Mouse (Mus musculus): ENCODE data around the gene Slc38a9.

Gene Slc38a9

DNA sequence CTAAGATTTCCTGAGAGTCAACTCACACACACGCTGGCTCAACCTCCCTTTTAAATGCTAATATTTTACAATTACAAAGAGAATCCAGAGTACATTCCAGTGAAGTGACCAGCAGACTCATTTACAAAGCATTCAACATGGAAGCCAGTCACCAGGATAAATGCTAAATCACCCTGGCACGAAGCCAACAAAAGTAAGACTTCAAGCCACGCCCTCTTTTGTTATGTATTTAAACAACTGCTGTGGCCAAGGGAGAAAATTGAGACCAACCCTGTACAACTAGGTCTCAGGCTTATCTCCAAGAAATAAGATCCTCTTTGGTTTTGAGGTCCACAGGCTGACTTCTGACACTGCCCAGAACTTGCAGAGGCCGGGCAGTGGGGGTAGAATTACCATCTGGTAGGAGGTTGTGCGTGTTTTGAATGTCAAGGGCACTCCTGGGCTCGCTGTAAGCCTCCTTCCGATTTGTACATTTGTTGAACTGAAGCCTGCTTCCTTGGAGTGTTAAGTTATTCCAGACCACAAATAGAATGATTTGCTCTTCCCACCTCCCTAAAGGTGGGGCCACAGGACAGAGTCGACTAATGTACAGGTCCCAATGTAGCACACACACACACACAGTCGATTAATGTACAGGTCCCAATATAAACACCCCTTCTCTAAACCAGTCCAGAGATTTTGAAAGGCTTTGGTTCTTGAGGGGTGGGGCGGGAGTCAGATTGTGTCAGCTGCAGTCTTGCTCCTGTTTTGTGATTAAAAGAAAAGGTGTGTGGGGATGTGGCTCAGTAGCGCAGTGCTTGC lies 110.2 kb downstream of the Slc38a9 start:
- no peak for DNase-seq (ENCODE audit: low spot score)

DNA sequence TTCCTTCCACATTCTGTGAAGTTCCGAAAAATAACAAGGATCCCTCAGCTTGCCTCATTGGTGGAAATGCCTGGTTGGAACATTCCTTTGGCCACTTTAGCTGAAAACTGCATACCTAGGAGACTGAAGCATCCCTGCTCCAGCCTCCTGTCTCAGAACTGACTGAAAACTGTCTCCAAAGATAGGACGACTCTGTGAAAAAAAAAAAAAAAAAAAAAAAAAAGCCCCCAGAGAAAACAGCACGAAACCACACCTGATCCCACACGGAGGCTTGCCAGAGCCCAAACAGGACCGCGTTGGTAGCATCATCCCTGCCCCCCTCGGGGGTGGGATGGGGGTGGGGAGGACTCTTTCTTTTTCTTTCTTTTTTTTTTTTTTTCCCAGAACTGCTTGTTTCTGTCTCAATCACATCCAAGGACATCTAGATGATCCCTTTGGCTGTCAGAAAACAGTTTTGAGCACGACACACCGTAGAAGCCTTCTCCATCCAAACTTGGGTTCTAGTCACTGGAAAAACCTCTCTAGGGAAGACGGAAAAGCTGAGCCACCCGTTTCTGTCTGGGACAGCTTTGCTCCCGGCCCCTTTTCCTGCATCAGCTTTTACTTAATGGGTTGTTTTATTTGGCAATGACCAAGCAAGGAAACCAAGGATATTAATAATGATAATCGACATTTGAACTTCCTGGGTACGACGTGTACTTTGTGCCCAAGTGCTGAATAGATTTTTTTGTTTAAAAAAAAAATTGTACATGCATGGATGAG lies 111.1 kb downstream of the Slc38a9 start:
- no peak for DNase-seq (ENCODE audit: low spot score)

DNA sequence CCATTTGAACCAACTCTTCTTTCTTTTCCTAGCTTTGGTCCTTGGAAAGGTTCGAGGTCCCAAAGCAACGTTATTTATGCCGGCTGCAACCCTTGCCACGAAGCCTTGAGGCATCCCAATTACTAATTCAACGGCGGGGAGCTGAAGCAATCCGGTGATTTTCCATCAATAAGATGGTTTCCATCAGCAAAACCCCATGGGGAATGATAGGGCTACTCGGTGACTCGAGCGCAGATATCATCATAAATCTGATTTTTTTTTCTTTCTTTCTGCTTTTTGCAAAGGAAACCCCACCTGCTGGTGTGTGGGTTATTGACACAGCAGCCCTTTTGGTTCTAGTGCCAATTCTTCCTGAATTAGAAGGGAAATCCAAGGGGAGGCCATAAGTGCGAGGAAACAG lies 111.7 kb downstream of the Slc38a9 start:
- no peak for DNase-seq (ENCODE audit: low spot score)

DNA sequence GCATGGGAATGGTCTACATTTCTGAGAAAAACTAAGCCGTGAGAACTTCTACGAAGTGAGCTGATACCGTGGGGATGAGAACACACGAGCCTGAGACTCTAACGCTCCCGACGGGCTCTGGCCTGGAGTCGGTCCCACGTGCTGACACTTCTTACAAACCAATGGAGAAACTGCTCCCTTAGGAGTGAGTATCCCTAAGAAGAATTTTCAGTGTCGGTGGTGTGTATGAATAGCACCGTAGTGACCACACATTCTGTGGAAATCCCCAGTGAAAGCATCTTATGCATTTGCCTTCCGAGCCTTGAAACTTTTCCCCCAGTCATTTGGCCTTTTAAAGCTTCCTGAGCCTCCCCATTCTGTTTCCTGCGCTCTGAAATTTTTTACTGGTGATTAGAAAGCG lies 112.3 kb downstream of the Slc38a9 start:
- no peak for DNase-seq (ENCODE audit: low spot score)

DNA sequence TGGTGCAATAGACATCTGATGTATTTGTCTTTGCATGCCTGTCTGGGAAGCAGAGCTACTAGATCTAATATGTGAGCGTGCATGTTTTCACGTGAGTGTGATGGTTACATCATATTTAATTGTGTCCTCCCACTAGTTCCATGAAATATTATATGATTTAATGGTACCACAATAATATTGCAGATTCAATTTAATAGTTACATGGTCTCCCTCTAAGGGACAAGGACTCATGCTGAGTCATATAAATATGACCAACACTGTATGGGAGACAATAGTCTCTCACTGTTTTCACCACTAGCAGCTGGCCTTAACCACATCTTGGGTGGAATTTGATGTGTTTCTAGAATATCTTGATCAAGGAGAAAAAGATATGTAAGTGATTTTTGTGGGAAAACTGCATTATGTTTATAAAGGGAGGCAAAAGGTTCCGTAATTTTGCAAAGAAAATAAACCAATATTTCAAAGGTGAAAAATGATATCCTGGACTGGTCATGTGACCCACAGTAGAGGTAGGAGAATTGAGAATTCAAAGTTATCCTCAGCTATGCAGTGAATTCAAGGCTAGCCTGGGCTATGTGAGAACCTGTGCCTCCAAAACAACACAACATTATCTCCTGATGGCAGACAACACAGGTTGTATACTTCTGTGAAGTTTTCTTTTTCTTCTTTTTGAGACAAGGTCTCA lies 113.6 kb downstream of the Slc38a9 start:
- DNase-seq (ENCODE audit: low spot score) = no peak

DNA sequence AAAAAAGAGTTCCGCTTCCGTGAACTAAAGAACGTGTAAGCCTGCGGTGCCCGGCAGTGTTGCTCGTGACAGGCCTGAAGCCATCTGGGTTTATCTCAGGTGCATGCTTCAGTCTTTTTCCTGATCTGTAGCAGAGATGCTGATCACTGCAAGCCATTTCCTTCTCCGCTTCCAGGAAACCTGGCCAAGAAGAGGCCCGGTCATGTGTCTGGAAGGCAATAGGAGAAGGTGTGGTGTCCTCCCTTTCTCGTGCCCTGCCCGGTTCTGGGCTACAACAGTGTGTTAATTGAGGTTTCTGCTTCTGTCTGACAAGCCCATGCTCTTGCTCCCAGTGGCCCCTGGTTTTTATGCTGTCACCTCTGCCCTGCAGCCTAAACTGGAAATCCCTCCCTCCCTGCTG lies 115.3 kb downstream of the Slc38a9 start:
- DNase-seq (ENCODE audit: low spot score) = no peak

DNA sequence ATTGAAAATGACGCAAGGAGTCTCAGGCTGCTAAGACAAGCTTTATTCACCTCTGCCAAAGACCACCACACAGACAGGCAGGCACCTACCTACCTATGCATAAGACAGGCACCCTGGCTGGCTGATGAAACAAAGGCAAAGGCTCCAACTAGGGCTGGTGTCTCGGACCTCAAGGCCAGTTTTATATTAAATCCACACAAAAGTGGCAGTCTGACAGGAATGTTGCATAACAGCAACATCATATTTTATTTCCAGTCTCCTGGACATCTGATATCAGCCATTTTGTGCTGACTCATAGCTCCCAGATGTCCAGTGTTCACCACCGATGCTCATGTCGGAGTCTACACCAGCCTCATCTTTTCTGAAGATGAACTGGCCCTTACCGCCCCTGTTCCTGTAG lies 117.9 kb downstream of the Slc38a9 start:
- DNase-seq (ENCODE audit: low spot score) = no peak

DNA sequence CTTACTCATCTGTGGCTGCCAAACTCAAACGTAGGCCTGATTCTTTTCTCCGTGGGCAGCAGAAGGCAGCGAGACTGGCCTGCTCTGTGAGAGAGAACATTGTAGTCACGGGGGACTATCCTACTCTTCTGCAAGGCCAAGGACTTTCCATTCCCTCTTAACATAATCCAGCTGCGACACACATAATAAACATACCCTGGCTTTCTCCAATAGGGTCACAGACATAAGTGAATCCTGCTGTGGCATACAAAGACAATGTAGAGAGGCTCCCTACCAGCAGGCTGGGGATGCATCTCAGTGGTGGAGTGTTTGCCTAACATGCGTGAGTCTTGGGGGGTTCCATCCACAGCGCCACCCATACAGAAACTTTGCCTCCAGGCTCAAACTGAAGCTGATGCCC lies 124.8 kb downstream of the Slc38a9 start:
- DNase-seq (ENCODE audit: low spot score) = no peak

DNA sequence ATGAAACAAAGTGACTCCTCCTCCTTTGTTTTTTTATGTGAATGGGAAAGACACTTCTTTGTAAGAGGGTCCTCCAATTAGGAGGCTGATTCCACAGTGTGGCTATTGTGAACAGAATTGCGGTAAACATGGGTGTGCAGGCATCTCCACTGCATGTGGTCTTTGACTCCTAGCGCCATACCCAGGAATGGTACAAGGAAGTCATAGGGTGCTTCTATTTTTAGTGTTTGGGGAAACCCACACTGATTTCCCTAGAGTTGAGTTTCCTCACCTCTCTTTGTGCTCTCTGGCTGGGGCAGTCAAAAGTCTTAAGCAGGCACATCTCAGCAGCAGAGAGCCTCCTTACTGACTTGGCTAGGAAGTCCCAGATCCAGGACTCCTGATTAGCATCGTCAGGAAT lies 125.6 kb downstream of the Slc38a9 start:
- DNase-seq (ENCODE audit: low spot score) = no peak

DNA sequence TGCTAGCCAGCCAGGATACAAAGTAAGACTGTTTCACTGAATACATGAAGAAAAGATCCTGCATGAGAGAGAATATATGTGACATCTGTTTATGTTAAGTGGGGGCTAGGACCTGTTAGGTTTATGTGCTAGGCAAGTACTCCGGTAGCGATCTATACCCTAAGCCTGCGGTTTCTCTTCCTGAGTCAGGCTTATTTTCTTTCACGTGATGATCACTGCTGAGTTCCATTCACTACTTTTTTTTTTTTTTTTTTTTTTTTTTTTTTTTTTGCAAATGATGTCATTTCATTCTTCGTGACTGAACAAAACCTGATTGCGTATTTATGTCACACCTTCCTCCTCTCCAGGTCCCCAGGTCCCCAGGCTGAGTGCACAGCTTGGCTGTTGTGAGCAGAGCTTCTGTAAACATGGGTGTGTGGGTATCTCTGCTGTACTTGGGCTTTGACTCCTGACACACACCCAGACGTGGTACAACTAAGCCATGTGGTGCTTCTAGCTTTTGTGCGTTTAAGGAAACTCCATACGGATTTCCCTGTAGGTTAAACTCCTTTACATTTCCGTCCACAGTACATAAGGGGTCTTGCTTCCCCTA lies 126.5 kb downstream of the Slc38a9 start:
- DNase-seq (ENCODE audit: low spot score) = no peak

Measured in T-cell, adult 2 months (primary cell).